Mouse (Mus musculus) limb, embryonic 12.5 days (tissue): ENCODE results near the gene Mif4gd. TPM values are rescaled to one million over a fixed set of nuclear protein-coding genes. Genes with fewer than 3 reads are reported as not detected.

Source experiments
- ATAC-seq: fragments of 200-750 bp; cut with Nextera tagmentation; 2 replicates; pipeline ENCODE4 v1.8.0; 2017; ENCODE audit warnings: low read depth, moderate TSS enrichment; ENCODE audit not compliant: insufficient number of reproducible peaks, insufficient read depth, low FRiP score, low TSS enrichment
- H3K27ac ChIP-seq: fragments of 300-500 bp; sonication (generic); 2 replicates; pipeline ENCODE4 v1.5.1; 2016; ENCODE audit warnings: mild to moderate bottlenecking, moderate library complexity
- H3K27me3 ChIP-seq: fragments of 300-500 bp; sonication (generic); 2 replicates; pipeline ENCODE4 v1.6.1; 2016; ENCODE audit warnings: mild to moderate bottlenecking, moderate library complexity
- H3K36me3 ChIP-seq: fragments of 300-500 bp; sonication (generic); 2 replicates; pipeline ENCODE4 v1.6.1; 2016; ENCODE audit warnings: mild to moderate bottlenecking, moderate library complexity
- H3K4me1 ChIP-seq: fragments of 300-500 bp; sonication (generic); replicated peaks from 2 replicates; pipeline ENCODE4 v1.6.1; 2016
- H3K4me2 ChIP-seq: fragments of 300-500 bp; sonication (generic); 2 replicates; pipeline ENCODE4 v1.6.1; 2016; ENCODE audit warnings: mild to moderate bottlenecking, moderate library complexity
- H3K4me3 ChIP-seq: fragments of 300-500 bp; sonication (generic); replicated peaks from 2 replicates; pipeline ENCODE4 v1.5.1; 2016; ENCODE audit warnings: mild to moderate bottlenecking
- H3K9ac ChIP-seq: fragments of 300-500 bp; sonication (generic); replicated peaks from 2 replicates; pipeline ENCODE4 v1.6.1; 2016; ENCODE audit warnings: mild to moderate bottlenecking, moderate library complexity
- H3K9me3 ChIP-seq: fragments of 300-500 bp; sonication (generic); 2 replicates; pipeline ENCODE4 v1.6.1; 2016; ENCODE audit warnings: mild to moderate bottlenecking, moderate library complexity
- WGBS: fragments of 180-500 bp; shearing (Covaris S2); methylation state at CpG from one replicate; pipeline ENCODE4 v1.1.7; 2016; 5-methylcytosine and 5-hydroxymethylcytosine counted together
- polyA plus RNA-seq: library from polyadenylated mRNA; unstranded; fragments of >200 nt; fragmentation: Nextera tagmentation; extraction: Ambion mirVana; gene quantifications from 2 replicates; pipeline ENCODE4 v1.2.1, GENCODE M21; 2016

Mif4gd gene
- polyA plus RNA-seq, 1 experiment from 2014 or later = 18.2 TPM

DNA sequence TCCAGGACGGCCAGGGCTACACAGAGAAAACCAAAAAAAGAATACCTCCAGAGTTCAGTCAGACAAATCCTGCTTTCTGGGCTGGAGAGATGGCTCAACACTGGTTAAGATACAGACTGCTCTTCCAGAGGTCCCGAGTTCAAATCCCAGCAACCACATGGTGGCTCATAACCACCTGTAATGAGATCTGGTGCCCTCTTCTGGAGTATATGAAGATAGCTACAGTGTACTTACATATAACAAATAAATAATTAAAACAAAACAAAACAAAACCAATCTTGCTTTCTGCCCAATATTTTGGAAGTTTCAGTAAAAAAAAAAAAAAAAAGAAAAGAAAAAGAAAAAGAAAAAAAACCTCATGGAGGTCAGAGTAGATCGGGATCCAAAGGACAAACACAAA lies 17.6 kb downstream of the Mif4gd start:
- Histone ChIP-seq H3K9ac (no peak overlapping the region), H3K4me1 (no peaks in the 10 kb centered on the region), H3K4me2 (no peak overlapping the region), H3K9me3 (no peaks in the 10 kb centered on the region), H3K27me3 (no peaks in the 10 kb centered on the region), H3K4me3 (no peak overlapping the region), H3K27ac (no peak overlapping the region), H3K36me3 (peaks cover 93% of the 10 kb centered on the region)
- no peak for ATAC-seq
- WGBS = 95% methylated on average over 3 of the region's 3 CpGs

DNA sequence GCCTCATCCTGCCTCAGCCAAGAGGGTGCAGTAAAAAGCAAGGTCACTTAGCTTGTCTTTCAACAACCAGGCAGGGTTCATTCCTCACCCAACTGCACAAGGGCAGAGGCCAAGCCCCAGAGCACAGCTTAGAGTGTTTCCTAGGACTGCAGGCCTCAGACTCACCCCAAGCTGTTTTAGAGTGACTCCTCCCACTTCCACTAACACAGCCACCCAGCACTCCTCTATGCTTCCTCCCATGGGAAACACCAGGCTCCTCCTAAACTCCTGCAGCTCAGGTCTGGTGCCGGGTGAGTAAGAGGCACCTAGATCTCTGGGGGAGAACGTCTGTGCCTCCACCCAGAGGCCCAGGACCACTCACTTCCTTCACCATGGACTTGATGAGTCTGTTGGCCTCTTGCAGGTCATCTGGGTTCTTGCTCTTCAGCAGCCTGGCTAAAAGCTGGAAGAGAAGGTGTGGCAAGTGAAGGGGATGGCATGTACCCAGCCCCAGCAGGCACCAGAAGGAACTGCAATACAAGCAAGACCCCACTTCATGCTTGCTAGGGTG lies 22.2 kb downstream of the Mif4gd start:
- Histone ChIP-seq H3K4me1 (no peaks in the 10 kb centered on the region), H3K36me3 (peaks cover 93% of the 10 kb centered on the region), H3K4me3 (no peak overlapping the region), H3K4me2 (no peak overlapping the region), H3K9ac (no peak overlapping the region), H3K27ac (no peak overlapping the region), H3K9me3 (no peaks in the 10 kb centered on the region), H3K27me3 (no peaks in the 10 kb centered on the region)
- WGBS = 86% methylated on average over 2 of the region's 2 CpGs
- no peak for ATAC-seq

DNA sequence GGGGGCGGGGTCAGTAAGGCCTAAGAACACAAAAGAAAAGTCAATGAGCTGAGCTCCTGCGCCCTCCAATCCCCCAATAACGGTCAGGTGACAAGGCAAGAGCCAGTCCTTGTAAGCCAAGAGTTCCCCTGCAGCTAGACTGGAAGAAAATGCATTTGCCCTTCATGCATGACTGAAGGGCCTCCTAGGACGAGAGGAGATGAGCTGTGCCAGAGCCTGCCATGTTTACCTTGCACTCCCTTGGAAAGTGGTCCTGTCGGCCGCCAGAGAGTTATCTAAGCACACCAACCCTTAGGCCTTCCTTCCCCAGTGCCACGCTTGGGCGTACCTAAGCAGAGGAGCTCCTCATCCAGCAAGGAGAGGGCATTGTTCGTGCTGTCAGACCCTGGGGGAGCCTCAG lies 24.8 kb downstream of the Mif4gd start:
- H3K27me3 ChIP-seq = no peaks in the 10 kb centered on the region
- peaks cover 97% of the 10 kb centered on the region for H3K36me3 ChIP-seq
- H3K4me1 ChIP-seq = no peaks in the 10 kb centered on the region
- WGBS = 91% methylated on average over 9 of the region's 9 CpGs
- H3K9ac ChIP-seq = no peak overlapping the region
- no peak overlapping the region for H3K27ac ChIP-seq
- no peak overlapping the region for H3K4me2 ChIP-seq
- ATAC-seq = no peak
- H3K4me3 ChIP-seq = no peak overlapping the region
- no peaks in the 10 kb centered on the region for H3K9me3 ChIP-seq

DNA sequence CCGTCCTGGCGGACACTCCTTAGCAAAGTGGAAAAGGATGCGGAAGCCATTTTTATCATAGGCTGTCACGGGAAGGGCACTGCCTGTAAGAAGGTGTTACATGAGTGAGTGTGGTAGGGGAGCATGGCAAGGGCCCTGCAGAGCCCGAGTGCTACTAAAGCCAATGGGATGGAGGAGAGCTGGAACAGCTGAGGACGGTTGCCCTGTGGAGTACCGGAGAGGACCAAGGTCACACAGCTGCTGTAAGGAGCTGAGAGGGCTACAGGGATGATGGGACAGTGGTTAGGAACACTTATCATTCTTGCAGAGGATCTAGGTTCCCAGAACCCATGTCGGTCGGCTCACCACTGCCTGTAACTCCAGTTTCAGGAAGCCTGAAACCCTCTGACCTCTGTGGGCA lies 26.4 kb downstream of the Mif4gd start:
- Histone ChIP-seq H3K36me3 (peaks cover 97% of the 10 kb centered on the region), H3K4me1 (no peaks in the 10 kb centered on the region), H3K4me3 (no peak overlapping the region), H3K9me3 (no peaks in the 10 kb centered on the region), H3K4me2 (no peak overlapping the region), H3K27ac (no peak overlapping the region), H3K27me3 (no peaks in the 10 kb centered on the region), H3K9ac (no peak overlapping the region)
- no peak for ATAC-seq
- 86% methylated on average over 9 of the region's 9 CpGs for WGBS

DNA sequence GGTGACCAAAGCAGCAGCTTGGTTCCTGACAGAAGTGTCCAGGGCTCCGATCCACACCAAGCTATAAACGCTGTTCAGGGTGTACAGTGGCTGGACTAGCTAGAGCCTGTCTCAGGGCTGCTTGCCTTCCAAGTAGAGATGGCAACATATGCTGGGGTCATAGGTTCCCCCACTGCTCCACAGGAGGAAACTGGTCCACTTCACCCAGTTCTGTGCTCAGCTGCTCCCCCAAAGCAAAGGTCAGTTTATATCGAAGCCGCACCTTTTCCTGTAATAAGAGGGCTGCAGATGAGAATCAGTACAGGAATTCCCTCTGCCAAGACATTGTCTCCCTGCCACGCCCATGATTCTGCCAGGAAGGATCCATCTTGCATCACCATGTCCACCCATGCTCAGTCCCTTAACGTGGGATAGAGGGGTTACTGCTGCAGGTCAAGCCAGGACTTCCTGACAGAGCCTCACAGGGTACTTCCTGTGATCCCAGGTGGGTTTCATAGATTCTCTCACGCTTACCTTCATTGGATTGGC lies 27.1 kb downstream of the Mif4gd start:
- Histone ChIP-seq H3K4me3 (no peak overlapping the region), H3K36me3 (peaks cover 97% of the 10 kb centered on the region)
- no peak for ATAC-seq

DNA sequence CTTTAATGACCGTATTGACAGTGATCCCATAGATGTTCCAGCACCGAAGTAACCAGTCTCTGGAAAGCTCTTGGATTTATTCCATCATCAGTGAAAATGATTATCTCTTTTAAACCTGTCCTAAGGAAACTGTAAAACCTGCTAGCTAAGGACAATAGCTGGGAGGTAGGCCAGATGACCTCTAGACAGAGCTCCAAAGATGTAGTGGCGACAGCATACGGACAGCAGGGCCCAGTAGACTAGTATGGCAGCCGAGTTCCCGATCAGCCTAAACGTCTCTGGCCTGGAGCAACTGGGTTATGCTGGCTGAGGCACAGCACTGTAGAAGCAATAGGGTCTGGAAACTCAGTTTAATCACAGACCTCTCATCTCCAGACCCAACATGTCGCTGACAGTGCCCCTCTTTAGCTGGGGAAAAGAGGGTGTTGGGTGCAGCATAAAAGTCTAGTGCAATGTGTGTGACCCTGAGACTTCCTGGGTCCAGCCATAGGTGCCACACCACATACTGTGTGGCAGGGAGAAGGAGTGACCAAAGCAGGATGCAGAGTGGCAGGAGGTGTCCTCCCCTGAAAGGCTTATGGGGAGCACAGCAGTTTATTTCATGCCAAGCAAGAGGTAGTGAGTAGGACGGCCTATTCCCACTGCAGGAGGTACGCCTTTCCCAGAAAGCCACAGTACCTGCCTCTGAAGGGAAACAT lies 28.2 kb downstream of the Mif4gd start:
- no peak overlapping the region for H3K4me3 ChIP-seq
- no peaks in the 10 kb centered on the region for H3K4me1 ChIP-seq
- no peaks in the 10 kb centered on the region for H3K9me3 ChIP-seq
- H3K4me2 ChIP-seq = no peak overlapping the region
- WGBS = 89% methylated on average over 10 of the region's 10 CpGs
- H3K27me3 ChIP-seq = no peaks in the 10 kb centered on the region
- no peak overlapping the region for H3K27ac ChIP-seq
- H3K9ac ChIP-seq = no peak overlapping the region
- peaks cover 96% of the 10 kb centered on the region for H3K36me3 ChIP-seq
- ATAC-seq = no peak

More for the DNA sequence above, 27.1 kb downstream of the Mif4gd start:
- Histone ChIP-seq H3K27ac (no peak overlapping the region), H3K9ac (no peak overlapping the region), H3K9me3 (no peaks in the 10 kb centered on the region), H3K4me1 (no peaks in the 10 kb centered on the region), H3K4me2 (no peak overlapping the region), H3K27me3 (no peaks in the 10 kb centered on the region)
- 91% methylated on average over 7 of the region's 7 CpGs for WGBS

DNA sequence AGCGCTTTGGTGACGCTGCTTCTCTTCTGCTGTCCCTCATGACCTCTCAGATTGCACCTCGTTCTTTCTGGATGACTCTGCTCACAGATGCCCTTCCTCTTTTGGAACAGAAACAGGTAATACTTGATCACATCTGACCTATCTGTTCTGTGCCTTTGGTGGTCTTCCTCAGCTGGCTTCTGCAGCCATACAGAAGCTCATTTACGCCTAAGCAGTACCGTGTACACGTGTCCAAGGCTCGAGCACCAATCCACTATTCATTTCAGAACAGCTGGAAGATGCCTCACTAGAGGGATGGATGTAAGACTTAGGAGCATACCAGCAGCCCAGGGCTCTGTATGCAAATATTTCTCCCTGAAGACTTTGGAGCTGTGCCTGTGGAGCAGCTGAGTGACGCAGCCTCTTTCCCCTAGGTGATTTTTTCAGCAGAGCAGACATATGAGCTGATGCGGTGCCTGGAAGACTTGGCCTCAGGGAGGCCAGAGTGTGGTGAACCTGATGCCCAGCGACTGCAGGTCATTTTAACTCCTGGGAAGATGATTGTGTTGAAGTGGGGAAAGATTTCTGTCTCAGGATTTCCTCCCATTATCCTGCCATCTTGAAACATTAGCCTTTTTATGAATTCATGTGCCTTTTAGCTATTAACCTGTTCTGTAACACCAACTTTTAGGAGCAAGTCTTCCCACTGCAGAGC lies 29.7 kb downstream of the Mif4gd start:
- ATAC-seq = no peak
- Histone ChIP-seq H3K4me3 (no peak overlapping the region), H3K9ac (no peak overlapping the region), H3K4me2 (no peak overlapping the region), H3K36me3 (peaks cover 99% of the 10 kb centered on the region), H3K27ac (no peak overlapping the region), H3K9me3 (no peaks in the 10 kb centered on the region), H3K27me3 (no peaks in the 10 kb centered on the region), H3K4me1 (no peaks in the 10 kb centered on the region)
- 86% methylated on average over 10 of the region's 10 CpGs for WGBS

DNA sequence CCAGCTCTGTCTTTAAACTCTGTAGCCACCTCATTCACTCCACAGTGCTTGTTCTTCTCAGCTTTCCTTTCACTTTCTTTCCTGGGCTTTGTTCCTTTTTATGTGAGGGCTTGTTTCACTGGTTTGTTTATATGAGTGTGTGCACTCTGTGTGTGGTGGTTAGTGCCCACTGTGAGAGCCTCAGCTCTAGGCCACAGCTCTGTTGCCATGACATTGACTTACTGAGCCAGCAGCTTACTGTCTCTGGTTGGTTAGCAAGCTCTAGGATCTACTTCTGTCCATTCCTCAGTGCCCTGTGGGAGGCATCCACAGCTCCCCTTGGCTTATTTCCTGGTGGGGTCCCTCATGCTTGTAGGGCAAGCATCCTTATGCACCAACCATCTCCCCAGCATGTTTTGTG lies 33.7 kb downstream of the Mif4gd start:
- no peaks in the 10 kb centered on the region for H3K4me1 ChIP-seq
- H3K27ac ChIP-seq = no peak overlapping the region
- H3K27me3 ChIP-seq = no peaks in the 10 kb centered on the region
- H3K4me3 ChIP-seq = no peak overlapping the region
- peaks cover 79% of the 10 kb centered on the region for H3K36me3 ChIP-seq
- H3K9ac ChIP-seq = no peak overlapping the region
- H3K4me2 ChIP-seq = no peak overlapping the region
- H3K9me3 ChIP-seq = no peaks in the 10 kb centered on the region
- no peak for ATAC-seq

DNA sequence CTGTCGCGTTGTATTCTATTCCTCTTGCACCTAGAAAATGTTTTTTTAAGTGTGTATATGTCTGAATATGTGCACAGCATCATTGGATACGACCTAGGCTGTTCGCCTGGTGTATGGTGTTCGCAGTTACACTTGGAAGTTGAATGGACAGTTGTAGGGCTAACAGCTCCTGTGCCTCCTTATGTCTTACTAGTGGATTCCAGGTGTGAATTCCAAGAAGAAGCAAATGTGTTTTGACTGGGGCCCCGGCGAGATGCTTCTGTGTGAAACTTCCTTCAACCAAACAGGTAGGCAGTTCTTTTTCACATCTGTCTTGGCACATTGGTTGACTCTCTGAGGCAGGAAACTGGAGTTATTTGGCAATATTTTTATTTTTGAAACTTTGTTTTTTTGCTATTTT lies 47.8 kb downstream of the Mif4gd start:
- Histone ChIP-seq H3K9ac (peak overlapping the region; percentile 73), H3K36me3 (peaks cover 41% of the 10 kb centered on the region), H3K4me2 (peak overlapping the region; percentile 78), H3K4me1 (peaks cover 13% of the 10 kb centered on the region), H3K9me3 (no peaks in the 10 kb centered on the region), H3K4me3 (peak overlapping the region; percentile 72), H3K27me3 (no peaks in the 10 kb centered on the region), H3K27ac (no peak overlapping the region)
- no peak for ATAC-seq
- 19% methylated on average over 7 of the region's 7 CpGs for WGBS

DNA sequence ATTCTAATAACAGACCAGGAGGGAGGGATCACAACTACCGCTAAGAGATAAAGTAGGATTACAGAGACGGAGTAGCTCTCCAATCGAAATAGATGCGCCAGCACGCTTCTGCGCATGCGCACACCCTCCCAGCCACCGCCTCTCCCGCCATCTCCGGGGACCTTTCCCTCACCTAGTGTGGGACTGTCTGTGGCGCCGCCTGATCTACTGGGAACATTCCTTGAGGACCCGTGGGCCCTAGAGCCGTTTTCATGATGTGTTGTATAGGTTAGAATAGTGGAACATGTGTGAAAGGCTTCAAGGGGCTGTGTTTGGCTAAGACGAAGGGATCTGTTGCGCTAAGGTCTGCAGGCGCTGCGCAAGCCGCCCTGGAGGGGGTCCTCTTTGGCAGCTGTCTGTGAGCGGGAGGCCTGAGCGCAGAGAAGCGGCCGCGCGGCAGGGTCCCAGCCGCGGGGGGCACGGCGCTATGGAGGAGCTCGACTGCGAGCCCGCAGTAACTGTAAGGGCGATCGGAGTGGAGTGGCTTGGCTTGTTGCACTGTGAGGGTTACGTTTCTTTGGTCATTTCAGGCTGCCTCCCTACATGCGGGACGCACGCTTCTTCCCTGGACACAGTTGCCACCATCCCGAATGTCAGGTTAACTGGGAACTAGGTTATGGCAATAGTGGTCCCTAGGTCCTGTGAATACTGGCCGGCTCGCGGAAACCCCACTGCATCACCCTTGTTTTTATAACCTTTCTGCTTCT lies 48.5 kb downstream of the Mif4gd start, which contains the start of gene Nup85:
Gene Nup85 (plus strand): TSS at position 371 of the 746 bp plus-strand sequence.
- Histone ChIP-seq H3K9me3 (no peaks in the 10 kb centered on the region), H3K27ac (peak within 1 kb of the TSS; percentile 77), H3K9ac (peak within 1 kb of the TSS; percentile 73), H3K4me1 (peaks cover 13% of the 10 kb centered on the region), H3K4me2 (peak within 1 kb of the TSS; percentile 78), H3K27me3 (no peaks in the 10 kb centered on the region), H3K36me3 (peaks cover 34% of the 10 kb centered on the region), H3K4me3 (peak within 1 kb of the TSS; percentile 72)
- ATAC-seq = peak; percentile 87
- WGBS = under 1% methylated on average over 42 of the region's 42 CpGs

DNA sequence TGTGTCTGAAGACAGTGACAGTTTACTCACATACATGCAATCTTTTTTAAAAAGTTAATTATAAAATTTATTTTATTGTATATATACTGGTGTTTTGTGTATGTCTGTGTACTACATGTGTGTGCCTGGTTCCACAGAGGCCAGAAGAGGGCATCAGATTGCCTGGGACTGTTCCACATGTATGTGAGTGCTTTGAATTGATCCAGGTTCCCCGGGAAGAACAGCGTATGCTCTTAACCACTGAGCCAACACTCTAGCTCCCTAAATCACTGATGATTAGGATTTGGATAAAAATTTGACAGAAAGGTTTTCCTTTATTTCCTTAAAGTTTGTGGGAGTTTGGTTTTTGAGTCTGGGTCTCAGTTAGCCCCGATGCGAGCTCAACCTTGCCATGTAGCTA lies 49.4 kb downstream of the Mif4gd start:
- Histone ChIP-seq H3K9ac (peak overlapping the region; percentile 73; the same call in 1 of the 2 replicates), H3K9me3 (no peaks in the 10 kb centered on the region), H3K4me2 (peak overlapping the region; percentile 78), H3K36me3 (peaks cover 26% of the 10 kb centered on the region), H3K27me3 (no peaks in the 10 kb centered on the region), H3K4me3 (peak overlapping the region; percentile 72), H3K4me1 (peaks cover 13% of the 10 kb centered on the region), H3K27ac (peak overlapping the region; percentile 77)
- ATAC-seq = no peak
- 46% methylated on average over 4 of the region's 4 CpGs for WGBS
